Mouse (Mus musculus): ENCODE measurements around the gene Castor2. TPM values are rescaled to one million over a fixed set of nuclear protein-coding genes. Genes with fewer than 3 reads are reported as not detected.

Gene Castor2
- polyA plus RNA-seq, 1 experiment = 4.9 TPM

DNA sequence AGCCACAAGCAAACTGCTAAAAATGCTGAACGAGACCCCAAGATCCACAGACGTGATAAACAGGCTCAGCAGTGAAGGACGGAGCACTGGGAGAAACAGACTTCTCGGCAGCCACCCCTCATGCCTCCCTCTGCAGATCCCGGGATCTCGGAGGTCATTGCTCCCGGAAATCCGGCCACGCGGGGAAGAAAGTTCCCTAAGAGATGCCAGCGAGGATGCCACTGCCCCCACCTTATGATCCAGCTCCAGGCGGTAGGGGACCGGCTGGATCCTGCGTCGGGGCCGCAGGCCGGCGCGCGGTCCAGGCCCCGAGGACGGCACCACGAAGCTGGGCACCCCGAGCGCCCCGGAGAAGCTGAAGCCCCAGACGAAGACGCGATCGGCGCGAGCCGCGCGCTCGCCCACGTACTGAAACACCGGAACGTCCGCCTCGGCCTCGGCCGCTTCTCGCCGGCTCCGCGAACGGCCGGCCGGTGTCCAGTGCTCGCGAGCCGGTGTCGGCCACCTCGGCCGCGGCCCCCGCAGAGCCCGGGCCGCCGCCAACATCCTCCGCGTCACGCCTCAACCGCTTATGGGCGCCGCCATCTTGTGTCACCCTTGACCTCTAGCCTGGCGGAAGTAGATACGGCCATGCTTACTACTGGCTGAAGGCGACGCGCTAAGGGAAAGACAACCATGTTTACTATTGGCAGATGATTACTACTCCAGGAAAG, 76.8 kb downstream of the Castor2 start, which contains the start of gene Rcc1l:
Gene Rcc1l, minus strand, starts transcription at position 606 of the 713 bp plus-strand sequence.
- H3K27ac ChIP-seq (ENCODE audit: control insufficient read depth, insufficient read depth, low read depth, low read length, poor library complexity) = no peak within 1 kb of the TSS; the same call in 1 of the 2 replicates
- TF ChIP-seq CTCF (IDR thresholded peaks at IDR 0.05; ENCODE audit: control insufficient read depth, insufficient read depth, low read length) = no peak
- peak; percentile 62; the same call in 1 of the 2 replicates for TF ChIP-seq POLR2A (IDR thresholded peaks at IDR 0.05; ENCODE audit: borderline replicate concordance, control insufficient read depth, low read depth, low read length)
- peak within 1 kb of the TSS; percentile 64 for H3K4me3 ChIP-seq (replicated peaks; ENCODE audit: control insufficient read depth, low read depth, low read length)
- no peaks in the 10 kb centered on the region; the same call in 1 of the 2 replicates for H3K4me1 ChIP-seq (ENCODE audit: control insufficient read depth, insufficient read depth, low read length)
- WGBS = 1% methylated on average over 72 of the region's 72 CpGs

DNA sequence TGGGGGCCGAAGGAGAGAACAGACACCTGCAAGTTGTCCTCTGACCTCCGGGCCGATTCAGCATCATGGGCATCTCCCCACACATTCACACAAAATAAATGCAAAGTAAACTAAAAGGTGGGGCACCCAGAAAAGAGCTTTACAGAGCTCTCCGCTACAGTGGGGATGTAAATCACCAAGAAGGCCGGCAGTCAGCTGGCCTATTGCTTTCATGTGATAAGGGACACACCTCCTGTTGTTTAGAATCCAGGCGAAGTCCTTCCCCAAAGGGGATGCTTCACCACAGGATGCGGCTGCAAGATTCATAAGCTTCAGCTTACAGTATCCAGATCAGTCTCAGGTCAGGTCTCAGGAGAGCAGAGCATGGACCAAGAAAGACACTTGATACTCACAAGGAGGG, 79.0 kb downstream of the Castor2 start:
- TF ChIP-seq POLR2A (IDR thresholded peaks at IDR 0.05; ENCODE audit: borderline replicate concordance, control insufficient read depth, low read depth, low read length) (no peak), CTCF (IDR thresholded peaks at IDR 0.05; ENCODE audit: control insufficient read depth, insufficient read depth, low read length) (no peak)
- peaks cover 2% of the 10 kb centered on the region; the same call in 1 of the 2 replicates for H3K4me1 ChIP-seq (ENCODE audit: control insufficient read depth, insufficient read depth, low read length)
- WGBS = 78% methylated on average over 7 of the region's 7 CpGs
- no peak overlapping the region for H3K27ac ChIP-seq (ENCODE audit: control insufficient read depth, insufficient read depth, low read depth, low read length, poor library complexity)
- no peak overlapping the region for H3K4me3 ChIP-seq (replicated peaks; ENCODE audit: control insufficient read depth, low read depth, low read length)

DNA sequence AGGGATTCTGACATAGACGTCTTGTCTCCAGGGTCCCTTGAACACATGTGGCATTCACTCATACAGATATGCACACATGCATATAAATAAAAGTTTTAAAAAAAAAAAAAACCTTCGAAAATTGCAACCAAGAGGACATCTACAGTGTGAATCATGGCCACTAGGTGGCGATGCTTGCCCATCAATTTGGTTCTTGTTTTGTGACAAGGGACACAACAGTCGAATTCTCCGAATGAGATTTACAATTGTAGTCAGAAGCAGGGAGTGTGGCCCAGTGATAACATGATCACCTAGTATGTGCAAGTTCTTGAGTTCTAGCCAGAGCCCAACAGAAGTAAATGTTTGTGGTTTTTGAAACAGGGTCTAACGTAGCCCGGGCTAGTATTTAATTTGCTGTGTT, 80.4 kb downstream of the Castor2 start:
- Histone ChIP-seq H3K27ac (ENCODE audit: control insufficient read depth, insufficient read depth, low read depth, low read length, poor library complexity) (no peak overlapping the region), H3K4me3 (replicated peaks; ENCODE audit: control insufficient read depth, low read depth, low read length) (no peak overlapping the region), H3K4me1 (ENCODE audit: control insufficient read depth, insufficient read depth, low read length) (peaks cover 2% of the 10 kb centered on the region; the same call in 1 of the 2 replicates)
- peak; percentile 41 for TF ChIP-seq CTCF (IDR thresholded peaks at IDR 0.05; ENCODE audit: control insufficient read depth, insufficient read depth, low read length)
- TF ChIP-seq POLR2A (IDR thresholded peaks at IDR 0.05; ENCODE audit: borderline replicate concordance, control insufficient read depth, low read depth, low read length) = no peak
- 6% methylated on average over 7 of the region's 7 CpGs for WGBS

DNA sequence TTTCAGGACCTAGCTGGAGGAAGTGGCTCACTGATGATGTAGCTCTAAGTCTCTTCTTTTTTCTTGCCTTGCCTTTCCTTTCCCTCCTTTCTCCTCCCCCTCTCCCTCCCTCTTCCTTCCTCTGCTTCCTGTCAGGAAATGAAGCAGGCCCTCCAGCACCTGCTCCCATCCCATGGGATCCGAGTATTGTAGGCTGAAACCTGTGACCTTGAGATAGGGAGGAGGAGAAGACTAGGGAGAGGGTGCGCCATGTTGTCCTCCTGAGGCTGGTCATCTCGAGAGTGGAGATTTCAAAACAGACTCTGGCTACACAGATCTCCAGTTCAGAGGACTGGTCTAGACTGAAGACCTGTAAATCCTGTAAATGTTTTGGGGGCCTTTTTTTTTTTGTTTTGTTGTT, 82.7 kb downstream of the Castor2 start:
- Histone ChIP-seq H3K4me1 (ENCODE audit: control insufficient read depth, insufficient read depth, low read length) (peaks cover 2% of the 10 kb centered on the region; the same call in 1 of the 2 replicates), H3K27ac (ENCODE audit: control insufficient read depth, insufficient read depth, low read depth, low read length, poor library complexity) (no peak overlapping the region)
- 47% methylated on average over 3 of the region's 3 CpGs for WGBS

DNA sequence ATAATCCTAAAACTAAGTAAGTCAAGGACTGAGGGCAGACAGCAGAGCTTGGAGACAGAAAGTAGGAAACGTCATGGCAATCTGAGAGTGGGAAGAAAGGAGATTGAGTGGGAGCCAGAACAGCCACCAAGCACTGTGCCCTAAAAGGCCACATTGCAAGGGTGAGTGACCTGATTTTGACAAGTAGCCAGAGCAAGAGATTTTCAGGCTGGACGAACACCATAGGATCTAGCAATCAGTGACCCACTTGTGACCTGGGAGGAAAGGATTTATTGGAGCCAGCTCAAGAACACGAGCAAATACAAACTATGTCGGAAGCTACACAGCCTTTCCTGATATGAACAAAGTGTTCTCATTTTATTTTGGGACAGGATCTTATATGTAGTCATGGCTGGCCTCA, 83.2 kb downstream of the Castor2 start:
- Histone ChIP-seq H3K4me3 (replicated peaks; ENCODE audit: control insufficient read depth, low read depth, low read length) (no peak overlapping the region), H3K27ac (ENCODE audit: control insufficient read depth, insufficient read depth, low read depth, low read length, poor library complexity) (no peak overlapping the region), H3K4me1 (ENCODE audit: control insufficient read depth, insufficient read depth, low read length) (peaks cover 2% of the 10 kb centered on the region; the same call in 1 of the 2 replicates)
- TF ChIP-seq POLR2A (IDR thresholded peaks at IDR 0.05; ENCODE audit: borderline replicate concordance, control insufficient read depth, low read depth, low read length) (no peak), CTCF (IDR thresholded peaks at IDR 0.05; ENCODE audit: control insufficient read depth, insufficient read depth, low read length) (no peak)
- 56% methylated on average over 4 of the region's 4 CpGs for WGBS

More for the DNA sequence above, 82.7 kb downstream of the Castor2 start:
- no peak overlapping the region for H3K4me3 ChIP-seq (replicated peaks; ENCODE audit: control insufficient read depth, low read depth, low read length)
- no peak for TF ChIP-seq CTCF (IDR thresholded peaks at IDR 0.05; ENCODE audit: control insufficient read depth, insufficient read depth, low read length)

DNA sequence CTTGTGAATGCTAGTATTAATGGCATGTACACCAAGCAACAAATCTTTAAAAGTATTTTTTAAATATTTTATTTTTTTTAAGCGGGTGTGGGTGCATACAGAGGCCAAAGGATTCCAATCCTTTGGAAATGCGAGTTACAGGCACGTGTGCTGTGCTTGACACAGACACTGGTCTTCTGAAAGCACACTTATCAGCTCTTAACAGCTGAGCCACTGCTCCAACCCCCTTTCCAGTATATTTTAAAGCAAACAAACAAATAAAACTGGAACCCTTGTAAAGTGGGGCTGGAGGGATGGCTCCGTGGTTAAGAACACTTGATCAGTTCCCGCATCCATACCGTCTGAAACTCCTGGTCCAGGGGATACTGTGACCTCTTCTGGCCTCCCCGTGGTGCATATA, 83.7 kb downstream of the Castor2 start:
- H3K4me1 ChIP-seq (ENCODE audit: control insufficient read depth, insufficient read depth, low read length) = peaks cover 2% of the 10 kb centered on the region; the same call in 1 of the 2 replicates
- H3K4me3 ChIP-seq (replicated peaks; ENCODE audit: control insufficient read depth, low read depth, low read length) = peak overlapping the region; percentile 86
- TF ChIP-seq POLR2A (IDR thresholded peaks at IDR 0.05; ENCODE audit: borderline replicate concordance, control insufficient read depth, low read depth, low read length) = no peak
- TF ChIP-seq CTCF (IDR thresholded peaks at IDR 0.05; ENCODE audit: control insufficient read depth, insufficient read depth, low read length) = no peak
- no peak overlapping the region for H3K27ac ChIP-seq (ENCODE audit: control insufficient read depth, insufficient read depth, low read depth, low read length, poor library complexity)
- WGBS = 31% methylated on average over 7 of the region's 7 CpGs

DNA sequence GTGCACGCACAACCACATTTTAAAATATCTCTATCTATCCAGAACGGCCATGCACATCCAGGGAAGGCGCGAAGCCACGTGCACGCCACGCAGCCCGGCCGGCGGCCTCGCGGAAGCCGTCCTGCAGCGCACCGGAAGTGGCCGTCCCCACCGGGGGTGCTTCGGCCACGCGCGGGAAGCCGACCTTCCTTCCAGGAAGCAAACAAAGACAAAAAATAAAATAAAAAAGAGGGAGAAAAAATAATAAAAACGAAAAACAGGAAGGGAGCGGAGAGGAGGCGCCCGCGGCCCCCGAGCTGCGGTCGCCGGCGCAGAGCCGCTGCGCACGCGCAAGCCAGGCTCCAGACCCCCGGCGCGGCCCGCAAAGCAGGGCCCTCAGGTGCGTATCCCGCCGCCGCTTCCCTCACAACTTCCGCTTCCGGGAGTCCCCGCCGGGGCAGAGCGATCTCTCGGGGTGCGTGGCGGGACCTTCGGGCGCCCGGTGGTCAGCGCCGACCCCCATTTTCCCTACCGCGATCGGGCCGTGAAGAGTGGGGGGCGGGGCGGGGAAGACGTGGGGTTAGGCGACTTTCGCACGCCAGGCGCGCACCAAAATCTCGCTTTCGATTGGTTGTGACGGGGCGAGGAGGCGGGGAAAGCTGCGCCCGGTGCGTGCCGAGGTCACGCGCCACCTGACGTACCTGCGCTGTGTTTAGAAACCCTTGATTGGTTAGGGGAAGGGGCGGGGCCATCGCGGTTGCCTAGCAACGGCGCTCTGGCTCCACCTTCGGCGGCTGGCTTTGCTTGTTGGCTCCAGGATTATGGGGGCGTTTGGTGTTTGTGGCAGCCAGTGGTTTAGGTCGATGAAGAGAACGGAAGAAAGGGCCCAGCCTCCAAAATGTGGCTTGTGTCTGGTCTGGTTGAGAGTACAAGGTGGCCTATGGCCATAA, 84.6 kb downstream of the Castor2 start, which contains the start of gene Gtf2ird2:
Gene Gtf2ird2, plus strand, starts transcription at position 140 of the 929 bp plus-strand sequence.
- Histone ChIP-seq H3K27ac (ENCODE audit: control insufficient read depth, insufficient read depth, low read depth, low read length, poor library complexity) (peak within 1 kb of the TSS; percentile 95), H3K4me3 (replicated peaks; ENCODE audit: control insufficient read depth, low read depth, low read length) (peak within 1 kb of the TSS; percentile 86), H3K4me1 (ENCODE audit: control insufficient read depth, insufficient read depth, low read length) (peaks cover 2% of the 10 kb centered on the region; the same call in 1 of the 2 replicates)
- under 1% methylated on average over 92 of the region's 92 CpGs for WGBS
- TF ChIP-seq CTCF (IDR thresholded peaks at IDR 0.05; ENCODE audit: control insufficient read depth, insufficient read depth, low read length) (no peak; the same call in 1 of the 2 replicates), POLR2A (IDR thresholded peaks at IDR 0.05; ENCODE audit: borderline replicate concordance, control insufficient read depth, low read depth, low read length) (peak; percentile 17; the same call in 1 of the 2 replicates)

DNA sequence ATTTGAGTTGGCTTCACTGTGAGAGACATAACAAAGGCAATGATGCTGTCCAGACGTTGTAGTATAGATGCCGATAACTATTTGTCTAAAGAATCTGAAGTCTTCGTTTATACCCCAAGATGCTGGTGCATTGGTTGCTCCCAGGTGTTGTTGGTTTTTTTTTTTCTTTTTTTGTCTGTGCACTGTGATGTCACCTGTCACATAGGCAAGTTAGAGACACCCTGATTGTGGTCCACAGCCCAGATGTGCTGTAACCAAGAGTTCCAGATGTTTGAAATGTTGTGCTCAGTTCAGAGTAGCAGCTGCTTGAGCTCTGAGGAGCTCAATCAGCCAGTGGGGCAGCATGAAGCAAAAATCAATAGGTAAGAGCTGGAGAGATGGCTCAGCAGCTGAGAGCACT, 86.5 kb downstream of the Castor2 start:
- WGBS = 87% methylated on average over 3 of the region's 3 CpGs
- TF ChIP-seq CTCF (IDR thresholded peaks at IDR 0.05; ENCODE audit: control insufficient read depth, insufficient read depth, low read length) (no peak), POLR2A (IDR thresholded peaks at IDR 0.05; ENCODE audit: borderline replicate concordance, control insufficient read depth, low read depth, low read length) (no peak)
- Histone ChIP-seq H3K27ac (ENCODE audit: control insufficient read depth, insufficient read depth, low read depth, low read length, poor library complexity) (no peak overlapping the region), H3K4me3 (replicated peaks; ENCODE audit: control insufficient read depth, low read depth, low read length) (no peak overlapping the region), H3K4me1 (ENCODE audit: control insufficient read depth, insufficient read depth, low read length) (peaks cover 2% of the 10 kb centered on the region; the same call in 1 of the 2 replicates)

Measured in bone marrow, adult 2 months (tissue).